Mouse (Mus musculus): ENCODE measurements at regions not wholly inside any gene's neighbourhood (a gene's known extent, or its start where the extent isn't known, plus 50 kb on each side); places are given as distances from the start of the nearest gene placed in this dataset.
"Not testable (repeated sequence)": the region's sequence is repeated elsewhere in the genome, so short reads cannot be mapped to it uniquely, and the experiment has no call there.

GRCm38 (mm10) chr4:69677315-69677714 is 723.1 kb upstream of the Brinp1 start:
- CTCF ChIA-PET = no interaction called here

GRCm38 (mm10) chr4:69673456-69673855 is 719.3 kb upstream of the Brinp1 start:
- CTCF ChIA-PET = no interaction called here

- CTCF ChIA-PET = no interaction called here
Measured at GRCm38 (mm10) chr4:69628908-69629307, 674.7 kb upstream of the Brinp1 start.

GRCm38 (mm10) chr4:69626426-69626825 is 672.2 kb upstream of the Brinp1 start:
- CTCF ChIA-PET = not testable (repeated sequence)

GRCm38 (mm10) chr4:69625831-69626230 is 671.6 kb upstream of the Brinp1 start:
- CTCF ChIA-PET = interaction anchor here (0.6 kb wide), 1 partner anchor 995 kb away, joined by 3 read pairs; no protein-coding TSS in a partner anchor

- CTCF ChIA-PET = no interaction called here
Measured at GRCm38 (mm10) chr4:69621058-69621609, 666.9 kb upstream of the Brinp1 start.

- CTCF ChIA-PET = no interaction called here
Measured at GRCm38 (mm10) chr4:69618161-69618730, 664.0 kb upstream of the Brinp1 start.

GRCm38 (mm10) chr4:69614901-69615300 is 660.7 kb upstream of the Brinp1 start:
- CTCF ChIA-PET = no interaction called here

- CTCF ChIA-PET = no interaction called here
Measured at GRCm38 (mm10) chr4:69611681-69612300, 657.6 kb upstream of the Brinp1 start.

- CTCF ChIA-PET = no interaction called here
Measured at GRCm38 (mm10) chr4:69608885-69609284, 654.7 kb upstream of the Brinp1 start.

GRCm38 (mm10) chr4:69596992-69597541 is 642.9 kb upstream of the Brinp1 start:
- CTCF ChIA-PET = interaction anchor here (0.6 kb wide), 1 partner anchor 1181 kb away, joined by 3 read pairs; no protein-coding TSS in a partner anchor

- CTCF ChIA-PET = no interaction called here
Measured at GRCm38 (mm10) chr4:69594022-69594421, 639.8 kb upstream of the Brinp1 start.

GRCm38 (mm10) chr4:69576256-69576655 is 622.1 kb upstream of the Brinp1 start:
- CTCF ChIA-PET = no interaction called here

GRCm38 (mm10) chr4:69548104-69548503 is 593.9 kb upstream of the Brinp1 start:
- CTCF ChIA-PET = no interaction called here

GRCm38 (mm10) chr4:69538172-69538908 is 584.1 kb upstream of the Brinp1 start:
- CTCF ChIA-PET = no interaction called here

GRCm38 (mm10) chr4:69533107-69533506 is 578.9 kb upstream of the Brinp1 start:
- CTCF ChIA-PET = no interaction called here

GRCm38 (mm10) chr4:69523112-69523511 is 568.9 kb upstream of the Brinp1 start:
- CTCF ChIA-PET = no interaction called here

GRCm38 (mm10) chr4:69508281-69508680 is 554.1 kb upstream of the Brinp1 start:
- CTCF ChIA-PET = no interaction called here

- CTCF ChIA-PET = no interaction called here
Measured at GRCm38 (mm10) chr4:69471200-69471599, 517.0 kb upstream of the Brinp1 start.

GRCm38 (mm10) chr4:69459990-69460389 is 505.8 kb upstream of the Brinp1 start:
- CTCF ChIA-PET = no interaction called here

GRCm38 (mm10) chr4:69456420-69456819 is 502.2 kb upstream of the Brinp1 start:
- CTCF ChIA-PET = no interaction called here

GRCm38 (mm10) chr4:69446161-69446560 is 492.0 kb upstream of the Brinp1 start:
- CTCF ChIA-PET = no interaction called here

GRCm38 (mm10) chr4:69443956-69444355 is 489.8 kb upstream of the Brinp1 start:
- CTCF ChIA-PET = no interaction called here

All from spleen, embryonic (tissue).